Comparison of ENCODE assay signal across 10 mouse cellular contexts in genomic region chr5:134505810-134506292, GRCm38 (mm10). TPM values are rescaled to one million over a fixed set of nuclear protein-coding genes. Genes with fewer than 3 reads are reported as not detected.
DNase-seq lines count a peak whose midpoint lies in the region; ATAC-seq and TF ChIP-seq lines count a peak whose summit lies in the region.
"Had no signal": no experiment of that assay in that cellular context is flagged by ENCODE, and none has a peak within 500 bp of the region (broad histone marks: within the 10 kb centered on the region; RNA-seq: fewer than 3 reads in every experiment).

No protein-coding gene starts in this region.

- peaks cover 2% of the 10 kb centered on the region; the same call in 1 of the 2 replicates for H3K4me1 ChIP-seq in cerebellum, adult 2 months (ENCODE audit: control insufficient read depth, insufficient read depth, low read length)
- H3K4me1 ChIP-seq in limb, embryonic 12.5 days (replicated peaks) = no peaks in the 10 kb centered on the region
- H3K4me1 ChIP-seq in limb, embryonic 10.5 days = no peaks in the 10 kb centered on the region; the same call in 1 of the 2 replicates
- 0 out of 2 replicates have a peak, but pooled peaks cover 2% of the 10 kb centered on the region for H3K4me1 ChIP-seq in intestine, embryonic 15.5 days (replicated peaks)
- no peaks in the 10 kb centered on the region for H3K4me1 ChIP-seq in midbrain, postnatal 0 days (ENCODE audit: insufficient read depth, low read length)
- H3K4me1 ChIP-seq in lung, postnatal 0 days (ENCODE audit: insufficient read depth, low read depth, low read length) = no peaks in the 10 kb centered on the region

- no peak for TF ChIP-seq CTCF in cerebellum, adult 2 months (IDR thresholded peaks at IDR 0.05; ENCODE audit: borderline replicate concordance, insufficient read depth, low read depth, low read length)
- TF ChIP-seq CTCF in midbrain, postnatal 0 days (IDR thresholded peaks at IDR 0.05) = no peak
- no peak for TF ChIP-seq CTCF in lung, postnatal 0 days (IDR thresholded peaks at IDR 0.05)

- peak overlapping the region; percentile 71; the same call in 1 of the 2 replicates for H3K27ac ChIP-seq in cerebellum, adult 2 months (ENCODE audit: insufficient read depth, low read length)
- H3K27ac ChIP-seq in limb, embryonic 12.5 days = 0 out of 2 replicates have a peak overlapping the region, but pooled peaks have one; percentile 8
- no peak overlapping the region for H3K27ac ChIP-seq in limb, embryonic 10.5 days
- H3K27ac ChIP-seq in intestine, embryonic 15.5 days = no peak overlapping the region
- peak overlapping the region; percentile 49 for H3K27ac ChIP-seq in midbrain, postnatal 0 days (ENCODE audit: low read depth, low read length)
- H3K27ac ChIP-seq in lung, postnatal 0 days (ENCODE audit: low read length) = no peak overlapping the region

- no peak for TF ChIP-seq EP300 in lung, postnatal 0 days (IDR thresholded peaks at IDR 0.05)

- H3K4me3 ChIP-seq in cerebellum, adult 2 months (replicated peaks; ENCODE audit: insufficient read depth, low read depth, low read length) = no peak overlapping the region
- no peak overlapping the region for H3K4me3 ChIP-seq in limb, embryonic 12.5 days (replicated peaks)
- H3K4me3 ChIP-seq in limb, embryonic 10.5 days = no peak overlapping the region
- no peak overlapping the region for H3K4me3 ChIP-seq in intestine, embryonic 15.5 days (replicated peaks)
- H3K4me3 ChIP-seq in midbrain, postnatal 0 days (ENCODE audit: low read depth, low read length) = no peak overlapping the region
- no peak overlapping the region for H3K4me3 ChIP-seq in lung, postnatal 0 days (ENCODE audit: low read depth, low read length)

- no peaks in the 10 kb centered on the region for H3K9me3 ChIP-seq in limb, embryonic 12.5 days
- H3K9me3 ChIP-seq in limb, embryonic 10.5 days (replicated peaks) = no peaks in the 10 kb centered on the region
- no peaks in the 10 kb centered on the region for H3K9me3 ChIP-seq in intestine, embryonic 15.5 days
- no peaks in the 10 kb centered on the region for H3K9me3 ChIP-seq in midbrain, postnatal 0 days (ENCODE audit: low read length)
- no peaks in the 10 kb centered on the region for H3K9me3 ChIP-seq in lung, postnatal 0 days (ENCODE audit: low read length)

- peak in 1 of 2 experiments; percentile 39 for DNase-seq in cerebellum, adult 2 months
- DNase-seq in cerebellum, adult 8-10 months = no peak
- no peak for DNase-seq in limb, embryonic 10.5 days (ENCODE audit: low spot score)
- peak; percentile 81 for DNase-seq in midbrain, postnatal 0 days (ENCODE audit: low spot score)
- DNase-seq in lung, postnatal 0 days (ENCODE audit: low spot score) = no peak
- DNase-seq in adrenal gland, adult 2 months = no peak

- H3K36me3 ChIP-seq in limb, embryonic 12.5 days = peaks cover 83% of the 10 kb centered on the region
- H3K36me3 ChIP-seq in limb, embryonic 10.5 days = peaks cover 96% of the 10 kb centered on the region
- peaks cover 37% of the 10 kb centered on the region for H3K36me3 ChIP-seq in intestine, embryonic 15.5 days
- peaks cover 59% of the 10 kb centered on the region for H3K36me3 ChIP-seq in midbrain, postnatal 0 days (ENCODE audit: insufficient read depth, low read length)
- peaks cover 17% of the 10 kb centered on the region; the same call in 1 of the 2 replicates for H3K36me3 ChIP-seq in lung, postnatal 0 days (ENCODE audit: insufficient read depth, low read length)

- no peak for ATAC-seq in limb, embryonic 12.5 days (ENCODE audit: insufficient number of reproducible peaks, insufficient read depth, low FRiP score, low TSS enrichment, low read depth)
- ATAC-seq in intestine, embryonic 15.5 days = peak; percentile 37; the same call in 1 of the 2 replicates
- ATAC-seq in midbrain, postnatal 0 days (ENCODE audit: low FRiP score) = peak; percentile 70
- no peak for ATAC-seq in lung, postnatal 0 days

- no peak for TF ChIP-seq POLR2A in cerebellum, adult 2 months (IDR thresholded peaks at IDR 0.05; ENCODE audit: borderline replicate concordance, insufficient read depth, low read length)

- no peak overlapping the region for H3K4me2 ChIP-seq in limb, embryonic 12.5 days
- H3K4me2 ChIP-seq in intestine, embryonic 15.5 days (replicated peaks) = no peak overlapping the region
- H3K4me2 ChIP-seq in midbrain, postnatal 0 days (ENCODE audit: low read depth, low read length, poor library complexity, severe bottlenecking) = no peak overlapping the region
- no peak overlapping the region for H3K4me2 ChIP-seq in lung, postnatal 0 days (replicated peaks; ENCODE audit: low read depth, low read length)

- WGBS in cerebellum, adult 2 months = 52% methylated on average over 9 of the region's 9 CpGs
- 82% methylated on average over 9 of the region's 9 CpGs for WGBS in limb, embryonic 12.5 days
- 81% methylated on average over 9 of the region's 9 CpGs for WGBS in limb, embryonic 10.5 days
- 77% methylated on average over 9 of the region's 9 CpGs for WGBS in intestine, embryonic 15.5 days
- WGBS in midbrain, postnatal 0 days = 67% methylated on average over 9 of the region's 9 CpGs
- WGBS in lung, postnatal 0 days = 62% methylated on average over 9 of the region's 9 CpGs

- H3K9ac ChIP-seq in limb, embryonic 12.5 days (replicated peaks) = no peak overlapping the region
- H3K9ac ChIP-seq in intestine, embryonic 15.5 days = no peak overlapping the region
- no peak overlapping the region for H3K9ac ChIP-seq in midbrain, postnatal 0 days (replicated peaks; ENCODE audit: low read length, poor library complexity, severe bottlenecking)
- H3K9ac ChIP-seq in lung, postnatal 0 days (replicated peaks; ENCODE audit: low read depth) = no peak overlapping the region

- no peaks in the 10 kb centered on the region for H3K27me3 ChIP-seq in cerebellum, adult 2 months (ENCODE audit: control insufficient read depth, insufficient read depth, low read length)
- H3K27me3 ChIP-seq in limb, embryonic 12.5 days = no peaks in the 10 kb centered on the region
- H3K27me3 ChIP-seq in limb, embryonic 10.5 days (ENCODE audit: low read depth, poor library complexity, severe bottlenecking) = no peaks in the 10 kb centered on the region
- H3K27me3 ChIP-seq in intestine, embryonic 15.5 days (replicated peaks) = no peaks in the 10 kb centered on the region
- no peaks in the 10 kb centered on the region for H3K27me3 ChIP-seq in midbrain, postnatal 0 days (ENCODE audit: insufficient read depth, low read length)
- no peaks in the 10 kb centered on the region for H3K27me3 ChIP-seq in lung, postnatal 0 days (replicated peaks; ENCODE audit: insufficient read depth, low read length)

RNA-seq across cellular contexts. Expression of gene Clip2, which starts 46.4 kb away (rescaled TPM):
- 54.2 and 59.1 TPM in 2 replicates for polyA plus RNA-seq in cerebellum, adult 2 months (2012; rRNA removed)
- polyA plus RNA-seq in limb, embryonic 12.5 days (2016; fragmentation: Nextera tagmentation; extraction: Ambion mirVana) = 6.3 and 6.6 TPM in 2 replicates
- polyA plus RNA-seq in limb, embryonic 10.5 days (2016; fragmentation: Nextera tagmentation; extraction: Ambion mirVana) = 5.9 and 7.1 TPM in 2 replicates
- 3.6 and 3.9 TPM in 2 replicates for polyA plus RNA-seq in intestine, embryonic 15.5 days (2015; fragmentation: Nextera tagmentation; extraction: Ambion mirVana)
- 148 and 153 TPM in 2 replicates for total RNA-seq in midbrain, postnatal 0 days (2014; rRNA removed)
- 13.1 TPM in 2 replicates for polyA plus RNA-seq in midbrain, postnatal 0 days (2015; fragmentation: Nextera tagmentation; extraction: Ambion mirVana)
- 3.0 and 4.1 TPM in 2 replicates for polyA plus RNA-seq in lung, postnatal 0 days (2015; fragmentation: Nextera tagmentation; extraction: Ambion mirVana)
- 10 to 100 TPM; 13.3 to 21.5 TPM for total RNA-seq in adrenal gland, adult 2 months (2021)
- 15.1 and 16.8 TPM in 2 replicates for polyA plus RNA-seq in adrenal gland, adult 2 months (2012; rRNA removed)

RNA-seq across cellular contexts. Expression of gene Gtf2ird1, which starts 49.3 kb away (rescaled TPM):
- 47.0 and 47.6 TPM in 2 replicates for polyA plus RNA-seq in cerebellum, adult 2 months (2012; rRNA removed)
- 149 and 178 TPM in 2 replicates for polyA plus RNA-seq in limb, embryonic 12.5 days (2016; fragmentation: Nextera tagmentation; extraction: Ambion mirVana)
- 131 and 153 TPM in 2 replicates for polyA plus RNA-seq in limb, embryonic 10.5 days (2016; fragmentation: Nextera tagmentation; extraction: Ambion mirVana)
- 81.6 and 84.4 TPM in 2 replicates for polyA plus RNA-seq in intestine, embryonic 15.5 days (2015; fragmentation: Nextera tagmentation; extraction: Ambion mirVana)
- 53.4 and 69.5 TPM in 2 replicates for total RNA-seq in midbrain, postnatal 0 days (2014; rRNA removed)
- 50.9 and 54.3 TPM in 2 replicates for polyA plus RNA-seq in midbrain, postnatal 0 days (2015; fragmentation: Nextera tagmentation; extraction: Ambion mirVana)
- 31.9 and 36.1 TPM in 2 replicates for polyA plus RNA-seq in lung, postnatal 0 days (2015; fragmentation: Nextera tagmentation; extraction: Ambion mirVana)
- 10 to 100 TPM; 51.6 to 66.0 TPM for total RNA-seq in adrenal gland, adult 2 months (2021)
- polyA plus RNA-seq in adrenal gland, adult 2 months (2012; rRNA removed) = 21.2 and 21.3 TPM in 2 replicates

RNA-seq across cellular contexts. Expression of gene Syna, which starts 54.1 kb away (rescaled TPM):
- 0.05 TPM in 1 of 2 replicates, not detected in the other for polyA plus RNA-seq in cerebellum, adult 2 months (2012; rRNA removed)
- polyA plus RNA-seq in limb, embryonic 12.5 days (2016; fragmentation: Nextera tagmentation; extraction: Ambion mirVana) = 0.12 TPM in 1 of 2 replicates, not detected in the other
- polyA plus RNA-seq in limb, embryonic 10.5 days (2016; fragmentation: Nextera tagmentation; extraction: Ambion mirVana) = 0.06 and 0.08 TPM in 2 replicates
- polyA plus RNA-seq in intestine, embryonic 15.5 days (2015; fragmentation: Nextera tagmentation; extraction: Ambion mirVana) = 0.06 and 0.10 TPM in 2 replicates
- not detected in 2 replicates for total RNA-seq in midbrain, postnatal 0 days (2014; rRNA removed)
- 0.93 and 1.1 TPM in 2 replicates for polyA plus RNA-seq in midbrain, postnatal 0 days (2015; fragmentation: Nextera tagmentation; extraction: Ambion mirVana)
- polyA plus RNA-seq in lung, postnatal 0 days (2015; fragmentation: Nextera tagmentation; extraction: Ambion mirVana) = 0.24 and 0.67 TPM in 2 replicates
- total RNA-seq in adrenal gland, adult 2 months (2021) = not detected
- polyA plus RNA-seq in adrenal gland, adult 2 months (2012; rRNA removed) = 0.04 TPM in 1 of 2 replicates, not detected in the other
- total RNA-seq: gastrocnemius, adult 18-20 months had no signal
- polyA plus RNA-seq: heart, embryonic 16.5 days had no signal

Comparison
In these comparisons a context has a peak if more than half of its experiments do, and no peak if none do; other contexts are left out.
1. H3K27ac ChIP-seq: peak in cerebellum, adult 2 months (single experiment), limb, embryonic 12.5 days (single experiment) and midbrain, postnatal 0 days (single experiment); none in limb, embryonic 10.5 days (single experiment), intestine, embryonic 15.5 days (single experiment) and lung, postnatal 0 days (single experiment).
2. ATAC-seq: peak in intestine, embryonic 15.5 days (single experiment) and midbrain, postnatal 0 days (single experiment); none in limb, embryonic 12.5 days (single experiment) and lung, postnatal 0 days (single experiment).